Mouse (Mus musculus): Measurements from ENCODE around the gene Dvl2. TPM values are rescaled to one million over a fixed set of nuclear protein-coding genes. Genes with fewer than 3 reads are reported as not detected.

The Dvl2 gene
- polyA plus RNA-seq (2012; rRNA removed; ENCODE audit: low replicate concordance): 15.5 and 26.3 TPM in 2 replicates

DNA sequence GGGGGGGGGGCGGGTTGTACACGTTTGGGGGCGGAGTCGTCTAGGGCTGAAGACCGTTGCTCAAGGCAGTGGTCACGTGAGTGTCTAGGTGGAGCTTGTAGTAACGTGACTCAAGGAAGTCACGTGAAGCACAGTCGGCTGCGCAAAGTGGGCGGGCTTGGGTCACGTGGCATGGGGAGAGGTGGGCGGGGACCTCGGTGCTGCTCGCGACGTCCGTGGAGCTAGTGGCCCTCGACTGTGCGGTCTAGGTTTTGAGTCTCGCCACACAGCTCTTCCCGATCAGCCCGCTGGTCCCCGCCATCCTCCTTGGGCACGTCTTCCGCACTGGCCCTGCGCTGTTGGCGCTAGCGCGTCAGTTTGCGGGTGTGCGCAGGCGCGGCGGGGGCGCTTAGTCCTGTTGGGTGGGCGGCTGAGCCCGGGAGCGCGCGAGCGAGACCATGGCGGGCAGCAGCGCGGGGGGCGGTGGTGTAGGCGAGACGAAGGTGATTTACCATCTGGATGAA lies at the start of gene Dvl2:
Dvl2 (plus strand) TSS at position 200 of the 503 bp plus-strand sequence.

DNA sequence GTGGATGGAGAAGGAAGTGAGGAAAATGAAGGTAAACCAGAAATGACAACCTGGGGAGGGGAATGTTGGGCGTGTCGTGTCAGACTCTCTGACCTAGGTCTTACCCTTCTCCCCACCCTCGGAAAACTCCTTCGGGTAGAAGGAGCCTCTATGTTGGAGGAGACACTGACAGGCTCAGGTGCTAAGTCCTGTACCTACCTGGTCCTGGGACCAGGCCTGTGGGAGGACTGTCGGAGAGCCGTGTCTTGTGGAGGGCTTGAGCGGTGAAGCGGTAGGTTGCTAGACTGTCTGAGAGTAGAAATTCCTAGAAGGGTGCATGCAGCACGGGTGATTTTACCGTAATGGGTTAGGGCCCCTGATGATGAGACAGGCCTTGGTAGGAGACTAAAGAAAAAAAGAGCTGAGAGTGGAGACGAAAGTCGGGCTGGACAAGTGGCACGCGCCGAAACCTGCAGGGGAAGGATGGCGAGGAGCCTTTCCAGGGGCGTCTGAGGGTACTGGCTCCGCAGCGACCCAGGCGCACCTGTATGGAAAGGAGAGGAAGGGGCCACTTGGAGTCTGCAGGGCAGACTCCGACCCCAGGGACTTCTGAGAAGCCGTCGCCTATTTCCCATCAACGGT lies 35.6 kb upstream of the Dvl2 start, which contains the start of gene Cldn7:
Cldn7 (plus strand) TSS at position 130 of the 621 bp plus-strand sequence.

DNA sequence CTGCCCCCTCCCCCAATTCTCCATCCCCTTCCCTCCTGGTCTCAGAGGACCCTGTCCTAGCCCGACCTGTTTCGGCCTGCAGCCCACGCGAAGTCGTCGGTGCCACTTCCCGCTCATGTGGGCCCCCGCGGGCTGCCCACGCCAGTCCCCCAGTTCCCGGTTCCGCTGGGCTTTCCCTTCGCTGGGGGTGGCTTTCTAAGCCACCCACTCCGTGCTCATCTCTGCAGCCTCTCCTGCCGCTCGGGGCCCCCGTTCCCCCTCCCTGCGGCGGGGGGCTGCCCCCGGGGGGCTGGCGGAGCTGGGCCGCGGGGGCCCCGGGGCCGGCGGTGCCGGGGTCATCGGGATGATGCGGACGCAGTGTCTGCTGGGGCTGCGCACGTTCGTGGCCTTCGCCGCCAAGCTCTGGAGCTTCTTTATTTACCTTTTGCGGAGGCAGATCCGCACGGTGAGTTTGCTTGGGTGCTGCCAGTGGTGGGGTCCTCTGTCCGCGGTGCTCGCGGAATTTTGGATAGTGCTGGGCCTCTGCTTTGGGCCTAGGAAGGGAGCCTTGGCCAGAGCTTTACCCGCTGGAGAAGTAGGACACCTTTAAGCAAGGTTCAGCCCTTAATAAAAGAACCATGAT lies 19.1 kb upstream of the Dvl2 start, which contains the start of gene Ctdnep1:
Ctdnep1 (plus strand) TSS at position 16 of the 622 bp plus-strand sequence.

DNA sequence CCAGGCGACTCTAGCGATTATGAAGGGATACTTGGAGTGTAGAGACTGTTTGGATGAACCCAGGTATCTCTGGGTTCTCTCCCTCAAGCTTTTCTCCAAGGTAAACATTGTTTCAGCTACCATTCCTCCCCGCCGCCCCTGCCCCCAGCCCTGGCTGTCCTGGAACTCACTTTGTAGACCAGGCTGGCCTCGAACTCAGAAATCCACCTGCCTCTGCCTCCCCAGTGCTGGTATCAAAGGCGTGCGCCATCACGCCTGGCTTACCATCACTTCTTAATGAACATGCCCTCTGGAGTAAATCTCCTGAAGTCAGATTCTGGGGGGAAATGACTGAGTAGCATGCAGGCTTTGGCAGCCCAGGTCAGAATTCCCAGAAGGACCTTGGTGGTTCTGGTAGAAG lies 18.2 kb upstream of the Dvl2 start, which contains the start of gene Elp5:
Elp5 (minus strand) TSS at position 293 of the 400 bp plus-strand sequence.

DNA sequence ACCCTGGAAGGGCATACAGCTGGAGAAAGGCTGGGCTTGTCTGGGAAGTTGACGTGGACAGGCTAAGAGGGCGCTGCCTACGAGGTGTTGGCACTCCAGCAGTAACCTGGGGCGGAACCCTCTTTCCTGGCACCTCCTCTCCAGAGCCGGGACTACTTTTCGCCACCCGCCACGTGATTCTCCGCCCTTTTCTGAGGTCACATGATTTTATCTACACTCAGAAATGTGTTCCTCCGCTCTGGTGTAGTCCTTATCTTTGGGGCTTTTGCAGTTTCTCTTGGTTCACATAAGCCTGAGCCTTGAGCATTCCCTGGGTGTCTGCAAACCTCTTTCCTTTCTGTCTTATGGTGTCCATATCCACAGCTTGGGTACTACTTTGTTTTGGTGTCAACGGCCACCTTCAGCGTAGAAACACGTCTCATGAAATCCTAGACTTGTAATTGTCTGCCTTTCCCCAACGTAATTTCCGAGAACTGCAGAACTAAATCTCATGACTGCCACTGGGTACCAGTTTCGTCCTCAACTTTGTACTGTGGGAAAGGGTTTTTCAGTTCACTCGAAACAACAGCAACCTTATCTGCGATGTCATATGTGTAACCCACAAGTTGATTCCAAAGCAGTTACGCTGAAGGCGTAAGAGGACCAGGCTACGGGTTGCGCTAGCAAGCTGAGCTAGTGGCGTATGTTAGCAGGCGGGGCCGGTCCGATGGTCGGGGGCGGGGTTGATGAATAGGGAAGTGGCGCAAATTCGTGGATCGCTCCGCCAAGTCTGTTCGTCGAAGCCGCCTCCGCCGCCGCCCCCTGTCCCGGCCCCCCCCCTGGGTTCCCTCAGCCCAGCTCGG lies 9.3 kb upstream of the Dvl2 start, which contains the start of gene Gabarap:
Gabarap (plus strand) TSS at position 294 of the 842 bp plus-strand sequence.

DNA sequence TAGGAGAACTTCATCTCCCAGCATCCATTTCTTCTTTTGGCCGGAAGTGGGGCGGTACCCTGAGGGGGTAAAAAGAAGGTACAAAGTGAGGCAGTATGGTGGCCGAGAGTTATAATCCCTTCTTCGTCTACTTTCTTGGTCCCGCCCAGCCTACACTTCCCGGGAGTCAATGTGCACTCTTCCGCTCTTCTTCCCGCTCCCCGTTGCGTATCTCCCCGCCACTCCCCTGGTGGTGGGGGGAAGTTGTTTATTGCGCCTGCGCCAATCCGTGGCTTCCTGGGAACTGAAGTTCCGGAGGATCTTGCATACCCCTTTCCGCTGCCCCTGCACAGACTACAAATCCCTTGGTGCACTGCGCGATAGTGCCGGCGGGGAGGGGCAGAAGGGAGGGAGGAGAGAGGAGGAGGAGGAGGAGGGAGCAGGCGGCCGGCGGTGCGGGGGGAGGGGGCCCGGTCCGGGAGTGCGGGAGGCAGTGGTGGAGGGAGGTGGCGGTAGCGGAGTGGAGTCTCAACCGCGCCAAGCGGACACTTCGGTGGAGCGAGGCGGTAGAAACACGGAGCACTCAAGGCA lies 4.9 kb upstream of the Dvl2 start, which contains the start of gene Phf23:
Phf23 (plus strand) TSS at position 387 of the 570 bp plus-strand sequence.

DNA sequence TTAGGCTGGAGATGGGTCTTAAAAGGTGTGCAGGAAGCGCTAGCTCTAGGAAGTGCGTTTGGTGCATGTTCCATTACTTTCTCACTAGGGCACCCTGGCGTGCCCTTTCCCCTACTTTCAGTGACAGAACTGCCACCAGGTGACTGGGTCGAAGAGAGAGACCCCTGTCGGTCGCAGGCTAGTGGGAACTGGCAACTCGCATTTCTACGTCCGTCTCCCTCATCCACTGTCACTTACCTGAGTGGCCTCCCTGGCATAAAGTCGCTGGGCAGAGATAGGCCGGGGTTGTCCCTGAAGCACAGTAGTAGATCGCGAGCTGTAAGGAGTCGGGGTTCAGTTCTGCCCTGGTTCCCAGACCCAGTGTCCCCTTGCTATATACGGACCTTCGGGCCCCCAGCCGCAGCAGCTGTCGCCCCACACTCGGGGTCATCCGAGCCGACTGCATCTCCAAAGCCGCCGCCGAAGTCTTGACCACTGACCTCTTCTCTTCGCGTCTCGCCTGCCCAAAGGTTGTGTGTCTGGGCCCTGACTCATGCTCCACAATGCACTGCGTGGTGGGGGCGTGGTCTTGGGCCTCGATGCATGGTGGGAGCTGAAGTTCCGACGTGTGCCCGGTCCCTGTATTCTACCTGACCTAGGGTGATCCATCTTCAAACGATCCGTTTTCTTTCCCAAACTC lies 14.6 kb downstream of the Dvl2 start, which contains the start of gene Acadvl:
Acadvl (minus strand) TSS at position 532 of the 679 bp plus-strand sequence.

DNA sequence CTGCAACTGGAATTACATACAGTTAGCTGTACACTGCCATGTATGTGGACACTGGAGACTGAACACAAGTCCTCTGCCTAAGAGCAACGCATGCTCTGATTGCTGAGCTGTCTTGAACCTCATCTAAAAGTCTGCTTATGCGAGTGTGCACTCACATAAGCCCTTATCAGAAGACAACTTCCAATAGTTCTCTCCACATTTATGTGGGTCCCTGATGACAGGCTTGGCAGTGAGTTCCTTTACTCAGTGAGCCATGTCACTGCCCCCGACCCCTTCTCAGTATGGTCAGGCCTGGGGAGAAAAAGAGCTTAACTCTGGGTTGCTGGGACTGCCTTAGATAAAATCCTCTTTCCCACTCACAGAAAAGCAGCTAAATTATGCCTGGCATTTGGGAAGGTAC lies 16.3 kb downstream of the Dvl2 start, which contains the start of gene Dlg4:
Dlg4 (plus strand) TSS at position 274 of the 400 bp plus-strand sequence.

DNA sequence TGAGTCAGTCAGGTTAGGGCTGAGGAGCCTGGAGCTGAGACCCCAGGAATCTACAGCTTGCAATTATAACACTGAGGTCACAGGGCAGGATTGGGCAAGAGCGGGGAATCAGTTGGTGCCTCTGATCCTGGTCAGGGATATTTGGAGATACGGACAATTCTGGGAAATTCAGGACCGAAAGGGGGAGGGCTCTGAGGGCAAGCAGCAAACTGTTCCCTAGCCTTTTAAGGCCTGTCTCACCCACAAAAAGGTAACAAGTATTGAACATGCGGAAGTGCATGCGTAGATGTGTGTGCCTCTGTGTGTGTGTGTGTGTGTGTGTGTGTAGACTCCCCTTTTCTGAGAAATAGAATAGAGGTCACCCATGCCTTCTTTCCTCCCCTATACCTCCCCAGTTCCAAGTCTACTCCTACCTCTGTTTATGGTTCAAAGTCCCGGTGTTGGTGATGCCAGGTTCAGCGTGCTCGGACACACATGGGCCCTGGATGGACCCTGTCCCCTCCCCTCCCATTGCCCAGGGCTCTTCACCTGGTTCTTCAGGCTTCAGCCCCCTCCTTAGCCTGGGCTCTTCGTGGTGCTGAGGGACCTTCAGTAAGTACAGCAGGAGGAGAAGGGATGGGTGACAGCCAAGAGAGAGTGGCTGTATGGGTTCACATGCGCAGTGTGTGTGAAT lies 53.6 kb downstream of the Dvl2 start, which contains the start of gene Asgr1:
Asgr1 (plus strand) TSS at position 188 of the 673 bp plus-strand sequence.

Other genes starting within 250 kb of the Dvl2 start
- gene Polr2a, start 242.0 kb upstream of the Dvl2 start, polyA plus RNA-seq (2012; rRNA removed; ENCODE audit: low replicate concordance): 18.0 and 27.0 TPM in 2 replicates
- not detected in 2 replicates for gene Slc35g3, start 238.6 kb upstream of the Dvl2 start, polyA plus RNA-seq (2012; rRNA removed; ENCODE audit: low replicate concordance)
- 47.2 and 88.9 TPM in 2 replicates for gene Zbtb4, start 234.7 kb upstream of the Dvl2 start, polyA plus RNA-seq (2012; rRNA removed; ENCODE audit: low replicate concordance)
- 14.0 and 38.5 TPM in 2 replicates for gene Chrnb1, start 204.7 kb upstream of the Dvl2 start, polyA plus RNA-seq (2012; rRNA removed; ENCODE audit: low replicate concordance)
- gene Fgf11, start 198.7 kb upstream of the Dvl2 start, polyA plus RNA-seq (2012; rRNA removed; ENCODE audit: low replicate concordance): 11.4 and 13.5 TPM in 2 replicates
- 4.5 and 10.8 TPM in 2 replicates for gene Tmem102, start 195.0 kb upstream of the Dvl2 start, polyA plus RNA-seq (2012; rRNA removed; ENCODE audit: low replicate concordance)
- gene Gm39566, start 185.3 kb upstream of the Dvl2 start, polyA plus RNA-seq (2012; rRNA removed; ENCODE audit: low replicate concordance): not detected in 2 replicates
- not detected in 2 replicates for gene Spem2, start 182.1 kb upstream of the Dvl2 start, polyA plus RNA-seq (2012; rRNA removed; ENCODE audit: low replicate concordance)
- 0.19 and 0.35 TPM in 2 replicates for gene Spem1, start 178.4 kb upstream of the Dvl2 start, polyA plus RNA-seq (2012; rRNA removed; ENCODE audit: low replicate concordance)
- 23.5 and 39.4 TPM in 2 replicates for gene Nlgn2, start 162.8 kb upstream of the Dvl2 start, polyA plus RNA-seq (2012; rRNA removed; ENCODE audit: low replicate concordance)
- 180 and 280 TPM in 2 replicates for gene Tmem256, start 162.1 kb upstream of the Dvl2 start, polyA plus RNA-seq (2012; rRNA removed; ENCODE audit: low replicate concordance)
- gene Plscr3, start 154.2 kb upstream of the Dvl2 start, polyA plus RNA-seq (2012; rRNA removed; ENCODE audit: low replicate concordance): 125 and 161 TPM in 2 replicates
- 11.8 and 14.1 TPM in 2 replicates for gene Tnk1, start 141.9 kb upstream of the Dvl2 start, polyA plus RNA-seq (2012; rRNA removed; ENCODE audit: low replicate concordance)
- gene Tmem95, start 122.6 kb upstream of the Dvl2 start, polyA plus RNA-seq (2012; rRNA removed; ENCODE audit: low replicate concordance): not detected in 2 replicates
- 11.8 and 13.5 TPM in 2 replicates for gene Kctd11, start 119.2 kb upstream of the Dvl2 start, polyA plus RNA-seq (2012; rRNA removed; ENCODE audit: low replicate concordance)
- 40.3 and 80.4 TPM in 2 replicates for gene Acap1, start 105.1 kb upstream of the Dvl2 start, polyA plus RNA-seq (2012; rRNA removed; ENCODE audit: low replicate concordance)
- gene 2810408A11Rik, start 99.6 kb upstream of the Dvl2 start, polyA plus RNA-seq (2012; rRNA removed; ENCODE audit: low replicate concordance): 0.80 and 1.1 TPM in 2 replicates
- 44.0 and 45.9 TPM in 2 replicates for gene Neurl4, start 99.5 kb upstream of the Dvl2 start, polyA plus RNA-seq (2012; rRNA removed; ENCODE audit: low replicate concordance)
- gene Gps2, start 86.7 kb upstream of the Dvl2 start, polyA plus RNA-seq (2012; rRNA removed; ENCODE audit: low replicate concordance): 130 and 139 TPM in 2 replicates
- gene Eif5a, start 78.6 kb upstream of the Dvl2 start, polyA plus RNA-seq (2012; rRNA removed; ENCODE audit: low replicate concordance): 301 and 469 TPM in 2 replicates
- gene Ybx2, start 64.8 kb upstream of the Dvl2 start, polyA plus RNA-seq (2012; rRNA removed; ENCODE audit: low replicate concordance): 24.9 and 28.8 TPM in 2 replicates
- gene Slc2a4, start 52.4 kb upstream of the Dvl2 start, polyA plus RNA-seq (2012; rRNA removed; ENCODE audit: low replicate concordance): 238 and 400 TPM in 2 replicates
- gene Cldn7, start 35.8 kb upstream of the Dvl2 start, polyA plus RNA-seq (2012; rRNA removed; ENCODE audit: low replicate concordance): 18.2 and 18.6 TPM in 2 replicates
- 110 and 163 TPM in 2 replicates for gene Ctdnep1, start 19.4 kb upstream of the Dvl2 start, polyA plus RNA-seq (2012; rRNA removed; ENCODE audit: low replicate concordance)
- 55.0 and 105 TPM in 2 replicates for gene Elp5, start 18.1 kb upstream of the Dvl2 start, polyA plus RNA-seq (2012; rRNA removed; ENCODE audit: low replicate concordance)
- gene Gabarap, start 9.5 kb upstream of the Dvl2 start, polyA plus RNA-seq (2012; rRNA removed; ENCODE audit: low replicate concordance): 358 and 921 TPM in 2 replicates
- gene Phf23, start 4.8 kb upstream of the Dvl2 start, polyA plus RNA-seq (2012; rRNA removed; ENCODE audit: low replicate concordance): 21.3 and 23.1 TPM in 2 replicates
- gene Acadvl, start 14.8 kb downstream of the Dvl2 start, polyA plus RNA-seq (2012; rRNA removed; ENCODE audit: low replicate concordance): 171 and 264 TPM in 2 replicates
- 22.3 and 22.8 TPM in 2 replicates for gene Dlg4, start 16.3 kb downstream of the Dvl2 start, polyA plus RNA-seq (2012; rRNA removed; ENCODE audit: low replicate concordance)
- 2.4 TPM in 1 of 2 replicates, not detected in the other for gene Asgr1, start 53.5 kb downstream of the Dvl2 start, polyA plus RNA-seq (2012; rRNA removed; ENCODE audit: low replicate concordance)
- 3.7 and 5.9 TPM in 2 replicates for gene Asgr2, start 92.0 kb downstream of the Dvl2 start, polyA plus RNA-seq (2012; rRNA removed; ENCODE audit: low replicate concordance)
- gene Mgl2, start 129.7 kb downstream of the Dvl2 start, polyA plus RNA-seq (2012; rRNA removed; ENCODE audit: low replicate concordance): 23.2 and 54.4 TPM in 2 replicates
- 41.2 and 77.8 TPM in 2 replicates for gene Clec10a, start 155.6 kb downstream of the Dvl2 start, polyA plus RNA-seq (2012; rRNA removed; ENCODE audit: low replicate concordance)
- 4.8 and 9.0 TPM in 2 replicates for gene Slc16a11, start 212.2 kb downstream of the Dvl2 start, polyA plus RNA-seq (2012; rRNA removed; ENCODE audit: low replicate concordance)
- gene Slc16a13, start 220.5 kb downstream of the Dvl2 start, polyA plus RNA-seq (2012; rRNA removed; ENCODE audit: low replicate concordance): 4.6 and 5.2 TPM in 2 replicates
- gene Bcl6b, start 229.2 kb downstream of the Dvl2 start, polyA plus RNA-seq (2012; rRNA removed; ENCODE audit: low replicate concordance): 11.9 TPM in 2 replicates
- gene 0610010K14Rik, start 237.3 kb downstream of the Dvl2 start, polyA plus RNA-seq (2012; rRNA removed; ENCODE audit: low replicate concordance): 64.0 and 79.8 TPM in 2 replicates
- gene Gm21988, start 239.2 kb downstream of the Dvl2 start, polyA plus RNA-seq (2012; rRNA removed; ENCODE audit: low replicate concordance): 7.3 and 8.3 TPM in 2 replicates
- gene Rnasek, start 239.2 kb downstream of the Dvl2 start, polyA plus RNA-seq (2012; rRNA removed; ENCODE audit: low replicate concordance): 228 and 250 TPM in 2 replicates

Measured in mammary gland, adult 2 months (tissue).